Mouse (Mus musculus) ES-Bruce4 (cell line): ENCODE results near the gene B430306N03Rik.

Experiments
- CTCF ChIP-seq: IDR thresholded peaks from one replicate; pipeline ENCODE4 v1.8.1; 2011; ENCODE audit warnings: low read depth, low read length
- EP300 ChIP-seq: IDR thresholded peaks from 2 replicates; pipeline ENCODE4 v1.6.1; 2011; ENCODE audit warnings: low read depth, low read length; ENCODE audit not compliant: insufficient read depth
- POLR2A ChIP-seq: IDR thresholded peaks from one replicate; pipeline ENCODE4 v1.8.1; 2011; ENCODE audit warnings: low read length; ENCODE audit not compliant: insufficient read depth

DNA sequence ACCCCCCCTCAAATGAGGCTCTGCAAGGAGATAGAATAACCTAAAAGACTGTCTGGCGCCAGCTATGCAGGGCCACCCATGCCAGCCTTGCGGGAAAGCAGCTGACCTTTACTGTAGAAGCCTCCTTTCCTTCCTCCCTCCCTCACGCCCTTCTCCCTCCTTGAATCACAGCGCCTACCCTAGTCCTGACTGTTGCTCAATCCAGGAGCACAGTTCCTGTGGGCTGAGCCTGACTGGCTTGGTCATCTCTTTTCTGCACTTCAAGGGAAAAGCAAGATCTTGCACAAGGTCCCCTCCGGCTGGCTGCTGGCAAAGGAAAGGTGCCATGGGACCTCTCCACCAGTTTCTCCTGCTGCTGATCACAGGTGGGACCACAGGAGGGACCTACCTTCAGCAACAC lies 30.3 kb downstream of the B430306N03Rik start, which contains the start of gene Trem2:
- TF ChIP-seq CTCF = no peak
- TF ChIP-seq EP300 = no peak
- TF ChIP-seq POLR2A = no peak
